Mouse (Mus musculus): ENCODE measurements around the gene Irx6. TPM values are rescaled to one million over a fixed set of nuclear protein-coding genes. Genes with fewer than 3 reads are reported as not detected.

The Irx6 gene
- total and polyA plus RNA-seq, 3 experiments: not detected

DNA sequence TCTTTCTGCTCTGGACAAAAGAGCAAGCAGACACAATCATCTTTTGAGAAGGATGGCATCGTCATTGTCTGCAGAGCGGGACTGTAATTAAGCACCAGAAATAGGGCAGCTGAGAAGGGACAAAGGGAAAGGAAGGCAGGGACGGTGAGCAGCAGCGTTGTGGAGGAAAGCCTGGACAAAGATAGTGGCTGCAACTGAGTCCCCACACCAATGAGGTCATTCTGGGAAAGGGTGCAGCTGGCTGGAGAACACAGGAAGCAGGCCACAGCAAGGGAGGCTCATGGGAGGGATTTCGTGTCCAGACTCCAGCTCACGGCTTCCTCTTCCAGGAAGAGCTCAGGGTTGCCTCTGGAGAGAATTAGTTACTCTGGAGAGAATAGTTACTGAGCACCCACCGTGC, 49.9 kb downstream of the Irx6 start:
- dilution Hi-C loops (cut with MboI; ENCODE audit: extremely low pct_ligation_motif_present, extremely low pct_unique_long_range_greater_than_20kb, low sequenced_read_pairs) (no loop called here), in situ Hi-C loops (cut with MboI; ENCODE audit: low pct_ligation_motif_present, low pct_unique_long_range_greater_than_20kb, low sequenced_read_pairs) (no loop called here)
- no peak for TF ChIP-seq UBTF (IDR thresholded peaks at IDR 0.05; ENCODE audit: low read depth, low read length)
- no peak for TF ChIP-seq TCF12 (IDR thresholded peaks at IDR 0.05; ENCODE audit: low read depth, low read length)
- no peak for TF ChIP-seq ETS1 (conservative IDR thresholded peaks at IDR 0.05; ENCODE audit: low read depth, low read length)
- TF ChIP-seq POLR2AphosphoS2 (IDR thresholded peaks at IDR 0.05; ENCODE audit: low read depth, low read length): no peak
- TF ChIP-seq NELFE (IDR thresholded peaks at IDR 0.05; ENCODE audit: low read depth, low read length): no peak
- no peak for TF ChIP-seq POLR2A (IDR thresholded peaks at IDR 0.05; ENCODE audit: low read depth, low read length)
- no peak for TF ChIP-seq USF2 (conservative IDR thresholded peaks at IDR 0.05; ENCODE audit: low read depth, low read length)
- TF ChIP-seq USF1 (IDR thresholded peaks at IDR 0.05; ENCODE audit: low read depth, low read length): no peak
- no peak for TF ChIP-seq CHD2 (IDR thresholded peaks at IDR 0.05; ENCODE audit: low read length)
- TF ChIP-seq ZC3H11A (IDR thresholded peaks at IDR 0.05; ENCODE audit: low read depth, low read length): no peak
- no peak for TF ChIP-seq SIN3A (IDR thresholded peaks at IDR 0.05; ENCODE audit: low read length)
- TF ChIP-seq RAD21 (IDR thresholded peaks at IDR 0.05; ENCODE audit: low read depth, low read length): no peak
- no peak for TF ChIP-seq RCOR1 (conservative IDR thresholded peaks at IDR 0.05; ENCODE audit: low read depth, low read length)
- TF ChIP-seq NRF1 (IDR thresholded peaks at IDR 0.05; ENCODE audit: low read depth, low read length): no peak
- TF ChIP-seq MEF2A (IDR thresholded peaks at IDR 0.05; ENCODE audit: borderline replicate concordance, low read depth, low read length): no peak
- TF ChIP-seq ZMIZ1 (IDR thresholded peaks at IDR 0.05; ENCODE audit: low read depth, low read length): no peak
- no peak for TF ChIP-seq MXI1 (IDR thresholded peaks at IDR 0.05; ENCODE audit: low read depth, low read length)
- no peak for TF ChIP-seq MYC (IDR thresholded peaks at IDR 0.05; ENCODE audit: low read depth, low read length)
- H3K4me3 ChIP-seq (replicated peaks in 1 of 3; ENCODE audit: low read depth in 2 of 3, low read length in 2 of 3, poor library complexity in 1 of 3): no peak overlapping the region
- H3K27ac ChIP-seq (ENCODE audit: insufficient read depth, low read depth): no peak overlapping the region
- no peaks in the 10 kb centered on the region for H3K27me3 ChIP-seq (replicated peaks)
- no peak overlapping the region for H3K9ac ChIP-seq (ENCODE audit: insufficient read depth, low read depth)
- H3K4me1 ChIP-seq (ENCODE audit: control insufficient read depth in 1 of 2, insufficient read depth in 2 of 2): no peaks in the 10 kb centered on the region
- no peaks in the 10 kb centered on the region for H3K36me3 ChIP-seq (replicated peaks in 1 of 2; ENCODE audit: control insufficient read depth in 1 of 2, insufficient read depth in 1 of 2, low read length in 1 of 2)
- no peak overlapping the region for H3K4me2 ChIP-seq (ENCODE audit: insufficient read depth, low read depth, poor library complexity, severe bottlenecking)
- no peaks in the 10 kb centered on the region for H3K79me2 ChIP-seq (replicated peaks; ENCODE audit: control insufficient read depth, extremely low read depth, insufficient read depth, poor library complexity, severe bottlenecking)
- no peak for DNase-seq (ENCODE audit: extremely low read depth)
- peaks cover 65% of the 10 kb centered on the region for H3K9me3 ChIP-seq (replicated peaks; ENCODE audit: low read length)

DNA sequence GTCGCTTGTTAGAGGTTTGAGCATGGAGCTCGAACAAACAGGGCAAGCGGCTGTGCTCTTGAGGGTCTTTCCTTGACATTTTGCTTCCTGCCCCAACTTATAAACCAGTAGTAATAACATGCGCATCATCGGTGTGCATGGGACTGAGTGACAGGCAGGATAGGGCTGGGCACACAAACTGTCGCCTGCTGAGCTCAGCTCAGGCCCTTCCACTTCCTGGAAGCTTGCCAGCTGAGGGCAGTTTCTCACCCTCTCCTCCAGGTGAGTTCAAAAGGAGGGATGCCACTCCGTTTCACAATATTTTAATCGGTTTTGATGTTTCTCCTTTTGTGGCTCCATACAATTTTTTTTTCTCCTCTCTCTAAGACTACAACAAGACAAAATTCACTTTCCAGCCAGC, 50.3 kb downstream of the Irx6 start:
- no peak overlapping the region for H3K4me2 ChIP-seq (ENCODE audit: insufficient read depth, low read depth, poor library complexity, severe bottlenecking)
- in situ Hi-C loops (cut with MboI; ENCODE audit: low pct_ligation_motif_present, low pct_unique_long_range_greater_than_20kb, low sequenced_read_pairs): no loop called here
- DNase-seq (ENCODE audit: extremely low read depth): no peak

More for the DNA sequence above, 50.3 kb downstream of the Irx6 start:
- TF ChIP-seq TBP (conservative IDR thresholded peaks at IDR 0.05; ENCODE audit: low read depth, low read length) (no peak), ELF1 (IDR thresholded peaks at IDR 0.05; ENCODE audit: low read depth, low read length) (no peak), JUN (IDR thresholded peaks at IDR 0.05; ENCODE audit: insufficient read depth, low read depth, low read length) (no peak), CTCF (conservative IDR thresholded peaks at IDR 0.05 in 1 of 2, IDR thresholded peaks at IDR 0.05 in 1 of 2; ENCODE audit: low read depth in 2 of 2, low read length in 2 of 2) (no peak), MEF2A (IDR thresholded peaks at IDR 0.05; ENCODE audit: borderline replicate concordance, low read depth, low read length) (no peak), MXI1 (IDR thresholded peaks at IDR 0.05; ENCODE audit: low read depth, low read length) (no peak), ETS1 (conservative IDR thresholded peaks at IDR 0.05; ENCODE audit: low read depth, low read length) (no peak)
- H3K79me2 ChIP-seq (replicated peaks; ENCODE audit: control insufficient read depth, extremely low read depth, insufficient read depth, poor library complexity, severe bottlenecking): no peaks in the 10 kb centered on the region
- no peaks in the 10 kb centered on the region for H3K4me1 ChIP-seq (ENCODE audit: control insufficient read depth in 1 of 2, insufficient read depth in 2 of 2)
- no peaks in the 10 kb centered on the region for H3K36me3 ChIP-seq (replicated peaks in 1 of 2; ENCODE audit: control insufficient read depth in 1 of 2, insufficient read depth in 1 of 2, low read length in 1 of 2)
- H3K27me3 ChIP-seq (replicated peaks): no peaks in the 10 kb centered on the region
- H3K27ac ChIP-seq (ENCODE audit: insufficient read depth, low read depth): no peak overlapping the region
- no peak overlapping the region for H3K4me3 ChIP-seq (replicated peaks in 1 of 3; ENCODE audit: low read depth in 2 of 3, low read length in 2 of 3, poor library complexity in 1 of 3)
- no peak overlapping the region for H3K9ac ChIP-seq (ENCODE audit: insufficient read depth, low read depth)
- peaks cover 68% of the 10 kb centered on the region for H3K9me3 ChIP-seq (replicated peaks; ENCODE audit: low read length)
- dilution Hi-C loops (cut with MboI; ENCODE audit: extremely low pct_ligation_motif_present, extremely low pct_unique_long_range_greater_than_20kb, low sequenced_read_pairs): no loop called here

Other genes with a start within 250 kb of the Irx6 start
- not detected in 2 replicates for gene Mmp2, start 153.0 kb downstream of the Irx6 start, total RNA-seq (2012; rRNA removed)
- not detected in 2 replicates for gene Mmp2, start 153.0 kb downstream of the Irx6 start, total RNA-seq (2014; rRNA removed)
- gene Mmp2, start 153.0 kb downstream of the Irx6 start, polyA plus RNA-seq (2012; ENCODE audit: insufficient read length, low read depth): not detected in 2 replicates
- not detected in 2 replicates for gene Lpcat2, start 181.1 kb downstream of the Irx6 start, total RNA-seq (2012; rRNA removed)
- not detected in 2 replicates for gene Lpcat2, start 181.1 kb downstream of the Irx6 start, total RNA-seq (2014; rRNA removed)
- gene Lpcat2, start 181.1 kb downstream of the Irx6 start, polyA plus RNA-seq (2012; ENCODE audit: insufficient read length, low read depth): not detected in 2 replicates
- gene Capns2, start 227.1 kb downstream of the Irx6 start, total RNA-seq (2012; rRNA removed): not detected in 2 replicates
- gene Capns2, start 227.1 kb downstream of the Irx6 start, total RNA-seq (2014; rRNA removed): not detected in 2 replicates
- not detected in 2 replicates for gene Capns2, start 227.1 kb downstream of the Irx6 start, polyA plus RNA-seq (2012; ENCODE audit: insufficient read length, low read depth)

Data from CH12.LX (cell line).